Mouse (Mus musculus) left cerebral cortex, postnatal 10 days (tissue): ENCODE measurements at regions not wholly inside any gene's neighbourhood (a gene's known extent, or its start where the extent isn't known, plus 50 kb on each side); places are given as distances from the start of the nearest gene placed in this dataset.

Experiments used
- DNase-seq, 2 experiments: peaks; one replicate each; pipeline ENCODE4 v3.0.0; 2021 to 2022; ENCODE audit warnings: low spot score in 2 of 2, mixed read lengths in 1 of 2; ENCODE audit errors: extremely low spot score in 1 of 2
- intact Hi-C: fragments of 180-260 bp; cut with DNase I; formaldehyde crosslinking; loops from one replicate; pipeline ENCODE4 v1.15.1; 2025

DNA sequence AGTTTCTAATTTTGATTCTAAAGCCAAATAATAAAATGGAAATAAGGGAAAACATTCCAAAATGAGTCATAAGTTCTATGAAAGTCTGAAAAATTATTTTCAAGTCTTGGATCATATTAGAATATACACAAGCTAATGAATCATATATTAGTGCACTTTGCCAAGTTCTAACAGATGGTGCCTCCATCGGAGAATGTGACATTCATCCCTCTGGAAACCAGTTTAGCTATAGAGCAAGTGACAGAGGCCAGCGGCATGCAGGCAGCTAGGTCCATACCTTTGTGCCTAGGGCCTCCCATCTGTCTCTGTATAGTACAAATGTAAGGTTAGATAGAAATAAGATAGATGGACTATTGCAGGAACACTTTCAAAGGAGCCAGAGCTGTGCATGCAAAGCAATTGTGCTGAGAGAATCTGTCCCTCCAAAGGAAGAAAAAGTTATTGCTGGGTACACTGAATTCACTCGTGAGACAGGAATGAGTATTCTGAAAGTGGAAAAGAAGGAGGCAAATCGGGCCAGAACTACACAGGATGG, 167.9 kb downstream of the Otor start:
- no peak for DNase-seq
- intact Hi-C loops, result no loop called here

DNA sequence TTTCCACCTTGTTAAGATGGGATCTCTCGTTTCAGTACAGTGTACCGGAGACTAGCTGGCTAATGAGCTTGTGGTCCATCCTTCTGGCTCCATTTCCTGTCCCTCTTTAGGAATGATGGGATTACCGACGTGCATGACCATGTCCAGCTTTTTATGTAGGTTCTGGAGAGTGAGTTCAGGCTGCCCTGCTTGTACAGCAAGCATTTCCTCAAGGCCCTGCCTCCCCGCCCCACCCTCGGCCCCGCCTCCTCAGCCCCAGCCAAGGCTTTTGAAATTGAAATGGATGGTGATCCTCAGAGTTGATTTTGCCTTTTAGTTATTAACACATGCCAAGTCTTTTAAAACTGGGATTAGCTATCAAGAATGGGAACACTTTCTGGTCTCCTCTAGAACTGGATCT, 190.8 kb downstream of the Otor start:
- intact Hi-C loops, result no loop called here
- DNase-seq, result no peak

DNA sequence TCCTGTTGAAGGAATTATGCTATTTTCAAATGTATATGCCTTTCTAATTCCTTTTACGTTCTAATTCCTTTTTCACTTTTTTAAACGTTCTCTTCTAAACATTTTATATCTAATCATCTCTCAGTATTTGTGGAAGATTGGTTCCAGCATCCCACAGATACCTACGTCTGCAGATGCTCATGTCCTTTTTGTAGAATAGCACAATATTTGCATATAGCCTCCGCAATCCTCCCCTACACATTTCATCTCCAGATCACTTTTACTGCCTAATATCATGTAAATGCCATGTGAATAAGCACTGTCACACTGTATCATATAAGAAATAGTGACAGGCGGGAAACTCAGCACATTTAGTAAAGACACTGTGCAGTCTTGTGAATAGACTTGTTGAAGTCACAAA, 192.6 kb downstream of the Otor start:
- intact Hi-C loops, result no loop called here
- DNase-seq, result no peak

DNA sequence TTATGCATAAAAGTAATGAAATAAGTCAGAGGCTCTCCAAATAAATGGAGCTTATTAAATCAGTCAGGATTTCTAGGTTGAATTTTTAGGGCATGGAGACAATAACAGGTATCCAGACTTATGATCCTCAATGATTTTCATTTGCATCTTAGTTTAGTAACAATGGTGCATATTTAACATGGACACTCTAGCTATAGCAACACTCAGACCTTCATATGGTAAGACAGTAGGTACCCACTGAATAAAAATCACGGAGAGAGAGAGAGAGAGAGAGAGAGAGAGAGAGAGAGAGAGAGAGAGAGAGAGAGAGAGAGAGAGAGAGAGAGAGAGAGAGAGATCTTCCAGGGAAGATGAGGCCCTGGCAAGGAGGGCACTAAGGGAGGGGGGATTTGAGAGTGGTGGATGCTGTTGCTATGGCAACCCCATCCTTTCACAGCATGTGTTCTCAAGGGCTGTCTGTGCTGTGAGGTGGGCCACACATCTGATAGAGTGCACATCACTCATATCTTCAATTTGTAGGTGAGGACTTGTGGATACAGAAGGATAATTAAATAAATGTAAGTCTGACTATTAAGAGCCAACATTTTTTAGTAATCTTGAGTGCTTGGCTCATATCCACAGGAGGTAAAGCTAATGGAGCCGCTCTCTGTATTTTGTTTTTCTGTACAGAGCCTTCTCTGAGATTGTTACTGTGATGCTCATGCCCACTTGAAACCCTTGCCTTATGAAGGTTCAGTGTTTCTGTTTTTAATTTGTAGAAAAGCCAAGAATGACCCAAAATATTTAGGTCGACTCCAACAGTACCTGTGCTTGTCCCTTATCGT, 227.7 kb downstream of the Otor start:
- peak; percentile 38 to 42 for DNase-seq
- intact Hi-C loops, result no loop called here

DNA sequence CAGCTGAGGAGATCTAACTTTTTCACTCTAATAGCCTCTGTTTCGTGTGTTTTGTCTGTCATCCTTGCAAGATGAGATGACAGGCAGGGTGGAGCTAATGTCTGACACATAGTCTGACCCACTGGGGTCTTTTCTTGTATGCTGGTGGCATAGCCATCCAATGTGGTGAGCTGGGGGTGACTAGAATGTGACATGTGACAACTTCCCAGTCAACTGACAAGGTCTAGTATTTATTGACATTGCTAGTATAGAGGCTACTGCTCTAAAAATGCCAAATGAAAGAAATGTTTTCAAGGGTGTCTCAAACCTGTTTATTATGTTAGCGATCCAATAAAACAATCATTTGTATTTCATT, 228.3 kb downstream of the Otor start:
- DNase-seq, result no peak
- intact Hi-C loops, result no loop called here

DNA sequence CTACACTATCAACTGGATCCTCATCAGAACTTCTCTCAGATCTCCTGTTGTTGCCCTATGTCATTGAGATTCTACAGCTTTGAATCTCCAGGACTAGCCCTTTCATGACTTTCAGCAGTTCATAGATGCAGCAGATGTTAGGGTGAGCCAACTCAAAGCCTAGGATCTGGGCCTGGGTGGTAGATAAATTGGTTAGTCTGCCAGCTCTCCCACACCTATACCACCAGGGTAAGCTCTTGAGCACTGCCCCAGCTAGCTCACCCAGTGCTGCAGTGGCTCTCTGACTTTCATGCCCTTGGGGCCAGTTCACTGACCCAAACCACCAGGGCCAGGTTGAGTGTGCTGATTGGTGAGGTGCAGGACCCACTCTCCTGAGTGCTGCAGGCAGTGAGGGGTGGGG, 220.5 kb upstream of the Pcsk2 start:
- DNase-seq, result no peak

DNA sequence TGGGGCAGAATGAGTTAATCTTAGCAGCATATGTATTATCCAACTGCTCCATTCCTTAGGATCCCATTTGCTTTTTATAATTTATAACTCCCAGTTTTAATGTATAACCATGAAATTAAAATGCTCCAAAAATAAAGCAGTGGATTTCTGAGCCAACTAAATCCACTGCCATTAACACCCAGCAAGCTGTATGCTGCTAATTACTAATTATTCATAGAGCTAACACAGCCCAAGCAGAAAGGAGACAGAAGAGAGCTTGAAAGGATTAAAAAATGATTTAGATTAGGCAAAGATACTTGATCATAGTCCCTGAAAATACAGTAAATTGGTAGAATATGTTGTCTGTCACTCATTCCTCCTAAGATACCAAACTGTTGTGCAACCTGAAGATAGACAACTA, 213.9 kb upstream of the Pcsk2 start:
- no peak for DNase-seq
- intact Hi-C loops, result no loop called here

More for the DNA sequence above, 220.5 kb upstream of the Pcsk2 start:
- intact Hi-C loops, result no loop called here

DNA sequence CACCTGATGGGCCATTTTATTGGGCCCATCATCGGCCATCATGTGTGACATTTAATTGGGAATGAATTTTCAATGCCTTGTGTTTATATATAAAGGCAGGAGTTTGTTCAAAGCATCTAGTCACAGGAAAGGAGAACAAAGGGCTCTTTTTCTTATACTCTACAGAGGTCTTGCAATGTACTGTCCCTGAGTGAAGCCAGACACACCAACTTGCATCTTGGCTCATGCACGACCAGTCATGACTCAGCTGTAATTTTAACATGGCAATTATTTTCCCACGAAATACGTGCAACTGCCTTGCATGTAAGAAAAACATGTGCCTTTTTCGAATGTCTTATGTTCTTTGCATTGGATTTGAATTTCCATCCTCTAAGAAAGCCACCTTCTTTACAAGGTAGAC, 205.6 kb upstream of the Pcsk2 start:
- DNase-seq, result no peak
- intact Hi-C loops, result no loop called here

DNA sequence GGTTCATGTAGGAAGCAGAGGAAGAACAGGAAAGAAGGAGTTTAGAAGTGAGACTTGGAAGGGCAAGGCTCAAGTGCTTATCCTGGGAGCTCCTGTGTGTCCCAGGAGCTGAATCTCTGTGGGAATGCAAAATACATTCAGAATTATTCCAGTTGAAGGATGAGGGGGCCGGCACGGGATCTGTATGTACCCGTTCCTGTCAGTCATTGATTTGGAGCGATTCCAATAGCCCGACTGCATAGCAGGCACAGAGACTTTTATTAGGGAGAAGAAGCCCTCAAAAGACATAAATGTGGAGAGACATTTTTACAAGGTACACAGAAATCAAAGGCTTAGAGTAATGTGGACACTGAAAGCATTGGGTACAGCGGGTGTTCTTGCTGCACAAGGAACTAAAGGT, 181.8 kb upstream of the Pcsk2 start:
- no peak for DNase-seq
- intact Hi-C loops, result no loop called here

DNA sequence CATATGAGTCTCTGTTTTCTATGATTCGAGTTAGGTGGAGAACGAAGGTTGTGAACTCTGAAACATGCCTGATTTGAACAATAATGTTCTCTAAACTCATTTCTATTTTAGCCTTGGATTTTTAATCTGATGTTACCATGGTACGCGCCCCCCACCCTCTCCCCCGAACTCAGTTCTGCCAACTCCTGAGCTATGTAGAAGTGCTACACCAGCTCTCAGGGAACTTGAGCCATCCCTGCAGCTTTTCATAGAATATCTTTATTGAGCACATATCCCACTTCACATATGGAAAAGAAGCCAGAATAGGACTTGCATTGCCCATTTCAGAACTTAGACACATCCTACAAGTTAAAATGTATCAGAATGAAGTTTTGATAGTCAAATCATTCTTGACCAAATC, 180.0 kb upstream of the Pcsk2 start:
- DNase-seq, result peak in 1 of 2 experiments; percentile 26
- intact Hi-C loops, result no loop called here
